ENCODE assay signal across 8 mouse cellular contexts in genomic region chr7:35555224-35556204, GRCm38 (mm10). TPM values are rescaled to one million over a fixed set of nuclear protein-coding genes. Genes with fewer than 3 reads are reported as not detected.
A peak's percentile ranks its signal among the peaks of the same experiment; 100 is the strongest.
DNase-seq lines count a peak whose midpoint lies in the region; ATAC-seq and TF ChIP-seq lines count a peak whose summit lies in the region.

No protein-coding gene starts in this region.

- no peak for TF ChIP-seq CTCF in bone marrow macrophage, adult 2 months (IDR thresholded peaks at IDR 0.05; ENCODE audit: low read depth, low read length)
- no peak for TF ChIP-seq CTCF in embryonic fibroblast, embryonic 13.5 days (IDR thresholded peaks at IDR 0.05; ENCODE audit: borderline replicate concordance, insufficient read depth, low read length)
- no peak for TF ChIP-seq CTCF in liver, adult 2 months (IDR thresholded peaks at IDR 0.05; ENCODE audit: low read depth, low read length)

- H3K27ac ChIP-seq in bone marrow macrophage, adult 2 months (ENCODE audit: insufficient read depth, low read depth, low read length) = peak overlapping the region; percentile 82
- peak overlapping the region; percentile 83 for H3K27ac ChIP-seq in embryonic fibroblast, embryonic 13.5 days (ENCODE audit: insufficient read depth, low read length)
- H3K27ac ChIP-seq in heart, embryonic 11.5 days (ENCODE audit: low read depth, low read length) = peak overlapping the region; percentile 98
- H3K27ac ChIP-seq in kidney, embryonic 16.5 days (ENCODE audit: low read length) = peak overlapping the region; percentile 92
- H3K27ac ChIP-seq in liver, adult 2 months (replicated peaks; ENCODE audit: insufficient read depth, low read depth, low read length) = peak overlapping the region; percentile 93

- peak overlapping the region; percentile 98 for H3K9ac ChIP-seq in heart, embryonic 11.5 days (ENCODE audit: low read depth, low read length)
- peak overlapping the region; percentile 85 for H3K9ac ChIP-seq in kidney, embryonic 16.5 days (replicated peaks; ENCODE audit: low read length)
- H3K9ac ChIP-seq in liver, adult 2 months (ENCODE audit: low read depth, low read length) = peak overlapping the region; percentile 91

- H3K36me3 ChIP-seq in heart, embryonic 11.5 days (ENCODE audit: control insufficient read depth, insufficient read depth, low read length) = peaks cover 4% of the 10 kb centered on the region
- H3K36me3 ChIP-seq in kidney, embryonic 16.5 days (ENCODE audit: insufficient read depth, low read length) = peaks cover 9% of the 10 kb centered on the region
- H3K36me3 ChIP-seq in liver, adult 2 months (ENCODE audit: control insufficient read depth, insufficient read depth, low read length) = peaks cover 10% of the 10 kb centered on the region
- no peaks in the 10 kb centered on the region for H3K36me3 ChIP-seq in myocyte (ENCODE audit: control insufficient read depth, insufficient read depth)
- no peaks in the 10 kb centered on the region for H3K36me3 ChIP-seq in splenic B cell, adult 2 months (ENCODE audit: control insufficient read depth, insufficient read depth, low read length, poor library complexity, severe bottlenecking)

- H3ac ChIP-seq in myocyte (ENCODE audit: control insufficient read depth, insufficient read length) = peak overlapping the region; percentile 97

- peak overlapping the region; percentile 96 for H3K4me2 ChIP-seq in heart, embryonic 11.5 days
- H3K4me2 ChIP-seq in kidney, embryonic 16.5 days (replicated peaks; ENCODE audit: low read depth, low read length) = peak overlapping the region; percentile 94
- H3K4me2 ChIP-seq in myocyte (ENCODE audit: low read depth) = peak overlapping the region; percentile 87

- peak overlapping the region; percentile 98 for H3K4me3 ChIP-seq in bone marrow macrophage, adult 2 months (ENCODE audit: insufficient read depth, low read length)
- H3K4me3 ChIP-seq in embryonic fibroblast, embryonic 13.5 days (ENCODE audit: insufficient read depth, low read length) = peak overlapping the region; percentile 64
- peak overlapping the region; percentile 86 for H3K4me3 ChIP-seq in heart, embryonic 11.5 days (ENCODE audit: low read depth, low read length)
- peak overlapping the region; percentile 64 for H3K4me3 ChIP-seq in kidney, embryonic 16.5 days (ENCODE audit: low read length)
- H3K4me3 ChIP-seq in liver, adult 2 months (ENCODE audit: insufficient read depth, low read depth, low read length) = peak overlapping the region; percentile 93
- H3K4me3 ChIP-seq in myocyte = peak overlapping the region; percentile 43

- H3K9me3 ChIP-seq in heart, embryonic 11.5 days (replicated peaks; ENCODE audit: control insufficient read depth, low read length) = no peaks in the 10 kb centered on the region
- H3K9me3 ChIP-seq in kidney, embryonic 16.5 days (ENCODE audit: low read length) = no peaks in the 10 kb centered on the region

- peak; percentile 89 for ATAC-seq in heart, embryonic 11.5 days (replicated peaks; ENCODE audit: insufficient number of reproducible peaks, low FRiP score, low TSS enrichment)
- ATAC-seq in kidney, embryonic 16.5 days (ENCODE audit: low FRiP score, low TSS enrichment) = peak; percentile 96

- H3K4me1 ChIP-seq in bone marrow macrophage, adult 2 months (ENCODE audit: control insufficient read depth, insufficient read depth, low read length) = 0 out of 2 replicates have a peak, but pooled peaks cover 2% of the 10 kb centered on the region
- H3K4me1 ChIP-seq in embryonic fibroblast, embryonic 13.5 days (ENCODE audit: control insufficient read depth, insufficient read depth, low read length) = no peaks in the 10 kb centered on the region; the same call in 1 of the 2 replicates
- H3K4me1 ChIP-seq in heart, embryonic 11.5 days (ENCODE audit: control insufficient read depth, insufficient read depth, low read length) = peaks cover 4% of the 10 kb centered on the region; the same call in 1 of the 2 replicates
- H3K4me1 ChIP-seq in kidney, embryonic 16.5 days (ENCODE audit: insufficient read depth, low read length) = peaks cover 14% of the 10 kb centered on the region; the same call in 1 of the 2 replicates
- peaks cover 25% of the 10 kb centered on the region for H3K4me1 ChIP-seq in liver, adult 2 months (ENCODE audit: control insufficient read depth, insufficient read depth, low read length)

- no peaks in the 10 kb centered on the region for H3K27me3 ChIP-seq in heart, embryonic 11.5 days (ENCODE audit: control insufficient read depth, insufficient read depth, low read length)
- no peaks in the 10 kb centered on the region for H3K27me3 ChIP-seq in kidney, embryonic 16.5 days (ENCODE audit: insufficient read depth, low read length)
- no peaks in the 10 kb centered on the region for H3K27me3 ChIP-seq in liver, adult 2 months (ENCODE audit: control insufficient read depth, insufficient read depth, low read length)
- H3K27me3 ChIP-seq in myocyte (ENCODE audit: control insufficient read depth, insufficient read depth, insufficient read length) = no peaks in the 10 kb centered on the region
- no peaks in the 10 kb centered on the region for H3K27me3 ChIP-seq in splenic B cell, adult 2 months (ENCODE audit: control insufficient read depth, insufficient read depth, low read length, poor library complexity, severe bottlenecking)

- H3K79me2 ChIP-seq in liver, adult 2 months (ENCODE audit: control insufficient read depth, insufficient read depth, low read length) = no peaks in the 10 kb centered on the region
- no peaks in the 10 kb centered on the region for H3K79me2 ChIP-seq in myocyte (ENCODE audit: control insufficient read depth, insufficient read depth)

- WGBS in heart, embryonic 11.5 days (ENCODE audit: insufficient replicate concordance) = 1% methylated on average over 93 of the region's 93 CpGs
- under 1% methylated on average over 92 of the region's 93 CpGs for whole genome bisulfite sequencing in kidney, embryonic 16.5 days
- under 1% methylated on average over 93 of the region's 93 CpGs for WGBS in liver, adult 2 months

- peak; percentile 95 for DNase-seq in A20 (ENCODE audit: low read depth, low spot score)
- peak; percentile 97 for DNase-seq in liver, adult 2 months (ENCODE audit: extremely low read depth, low read depth, low spot score)
- DNase-seq in splenic B cell, adult 2 months (ENCODE audit: low read depth, low spot score) = peak; percentile 90

- TF ChIP-seq POLR2A in bone marrow macrophage, adult 2 months (IDR thresholded peaks at IDR 0.05; ENCODE audit: borderline replicate concordance, low read depth, low read length) = peak; percentile 45; the same call in 1 of the 2 replicates
- peak; percentile 80 for TF ChIP-seq POLR2A in embryonic fibroblast, embryonic 13.5 days (IDR thresholded peaks at IDR 0.05; ENCODE audit: low read depth, low read length)
- TF ChIP-seq POLR2A in liver, adult 2 months (IDR thresholded peaks at IDR 0.05; ENCODE audit: extremely low read depth, insufficient read depth, low read length) = peak; percentile 75; the same call in 1 of the 2 replicates
- peak; percentile 69 for TF ChIP-seq POLR2A in myocyte (IDR thresholded peaks at IDR 0.05; ENCODE audit: insufficient read length, low read depth)

TF ChIP-seq in myocyte, 11 proteins besides CTCF, POLR2A, EP300 and RAD21 (continues in another document):
- TF ChIP-seq MYOG (IDR thresholded peaks at IDR 0.05; ENCODE audit: control insufficient read depth in 1 of 3, insufficient read depth in 1 of 3, insufficient read length in 2 of 3, low read depth in 2 of 3) (peak in 1 of 3 experiments; percentile 54), MYOD1 (IDR thresholded peaks at IDR 0.05; ENCODE audit: control insufficient read depth in 1 of 3, insufficient read length in 2 of 3, low read depth in 2 of 3) (peak in 2 of 3 experiments; percentile 37 to 53), SRF (IDR thresholded peaks at IDR 0.05; ENCODE audit: control insufficient read depth, insufficient read length, low read depth) (peak; percentile 9)

RNA-seq across cellular contexts. Expression of gene Nudt19, which starts 0.6 kb away (rescaled TPM):
- polyA plus RNA-seq in bone marrow macrophage, adult 2 months (2012; ENCODE audit: insufficient read depth, insufficient read length, missing spikeins) = 19.2 and 19.7 TPM in 2 replicates
- 35.6 and 53.6 TPM in 2 replicates for polyA plus RNA-seq in embryonic fibroblast, embryonic 13.5 days (2011; ENCODE audit: insufficient read length, low read depth, missing spikeins)
- 90.4 and 99.8 TPM in 2 replicates for polyA plus RNA-seq in heart, embryonic 11.5 days (2014; fragmentation: Nextera tagmentation; extraction: Ambion mirVana)
- polyA plus RNA-seq in kidney, embryonic 16.5 days (2015; fragmentation: Nextera tagmentation; extraction: Ambion mirVana) = 76.6 and 88.9 TPM in 2 replicates
- 52.3 and 66.0 TPM in 2 replicates for total RNA-seq in liver, adult 2 months (2014; rRNA removed)
- polyA plus RNA-seq in liver, adult 2 months (2012; rRNA removed) = 42.7 and 51.1 TPM in 2 replicates
- 18.3 TPM for polyA plus RNA-seq in myocyte (2012; fragmentation: generic; extraction: Trizol)

RNA-seq across cellular contexts. Expression of gene Tdrd12, which starts 18.0 kb away (rescaled TPM):
- not detected in 2 replicates for polyA plus RNA-seq in bone marrow macrophage, adult 2 months (2012; ENCODE audit: insufficient read depth, insufficient read length, missing spikeins)
- polyA plus RNA-seq in embryonic fibroblast, embryonic 13.5 days (2011; ENCODE audit: insufficient read length, low read depth, missing spikeins) = not detected in 2 replicates
- polyA plus RNA-seq in heart, embryonic 11.5 days (2014; fragmentation: Nextera tagmentation; extraction: Ambion mirVana) = 0.42 and 0.67 TPM in 2 replicates
- 0.14 and 0.24 TPM in 2 replicates for polyA plus RNA-seq in kidney, embryonic 16.5 days (2015; fragmentation: Nextera tagmentation; extraction: Ambion mirVana)
- under 0.01 TPM in 1 of 2 replicates, not detected in the other for total RNA-seq in liver, adult 2 months (2014; rRNA removed)
- not detected in 2 replicates for polyA plus RNA-seq in liver, adult 2 months (2012; rRNA removed)
- polyA plus RNA-seq in myocyte (2012; fragmentation: generic; extraction: Trizol) = not detected

RNA-seq across cellular contexts. Expression of gene Rgs9bp, which starts 29.9 kb away (rescaled TPM):
- polyA plus RNA-seq in bone marrow macrophage, adult 2 months (2012; ENCODE audit: insufficient read depth, insufficient read length, missing spikeins) = not detected in 2 replicates
- 0.20 and 0.33 TPM in 2 replicates for polyA plus RNA-seq in embryonic fibroblast, embryonic 13.5 days (2011; ENCODE audit: insufficient read length, low read depth, missing spikeins)
- polyA plus RNA-seq in heart, embryonic 11.5 days (2014; fragmentation: Nextera tagmentation; extraction: Ambion mirVana) = 1.0 and 1.7 TPM in 2 replicates
- polyA plus RNA-seq in kidney, embryonic 16.5 days (2015; fragmentation: Nextera tagmentation; extraction: Ambion mirVana) = 0.26 and 0.28 TPM in 2 replicates
- total RNA-seq in liver, adult 2 months (2014; rRNA removed) = under 0.01 TPM in 2 replicates
- not detected in 2 replicates for polyA plus RNA-seq in liver, adult 2 months (2012; rRNA removed)
- not detected for polyA plus RNA-seq in myocyte (2012; fragmentation: generic; extraction: Trizol)

RNA-seq across cellular contexts. Expression of gene Ankrd27, which starts 30.5 kb away (rescaled TPM):
- polyA plus RNA-seq in bone marrow macrophage, adult 2 months (2012; ENCODE audit: insufficient read depth, insufficient read length, missing spikeins) = 22.7 and 29.4 TPM in 2 replicates
- 51.0 and 65.3 TPM in 2 replicates for polyA plus RNA-seq in embryonic fibroblast, embryonic 13.5 days (2011; ENCODE audit: insufficient read length, low read depth, missing spikeins)
- 15.5 and 18.8 TPM in 2 replicates for polyA plus RNA-seq in heart, embryonic 11.5 days (2014; fragmentation: Nextera tagmentation; extraction: Ambion mirVana)
- polyA plus RNA-seq in kidney, embryonic 16.5 days (2015; fragmentation: Nextera tagmentation; extraction: Ambion mirVana) = 37.1 and 37.7 TPM in 2 replicates
- total RNA-seq in liver, adult 2 months (2014; rRNA removed) = 15.5 and 19.7 TPM in 2 replicates
- 12.9 and 14.6 TPM in 2 replicates for polyA plus RNA-seq in liver, adult 2 months (2012; rRNA removed)
- polyA plus RNA-seq in myocyte (2012; fragmentation: generic; extraction: Trizol) = 13.0 TPM

Comparison
In these comparisons a context has a peak if more than half of its experiments do, and no peak if none do; other contexts are left out.
1. Peak in every context shown above with its lines: DNase-seq, ATAC-seq, H3K4me3 ChIP-seq and H3K27ac ChIP-seq.
2. H3K4me3 ChIP-seq: peak in every context shown above with its lines; median percentile 98 in bone marrow macrophage, adult 2 months; 93 in liver, adult 2 months; 86 in heart, embryonic 11.5 days; 64 in embryonic fibroblast, embryonic 13.5 days; 64 in kidney, embryonic 16.5 days; 43 in myocyte.